Mouse (Mus musculus): ENCODE data around the gene Oscp1. TPM values are rescaled to one million over a fixed set of nuclear protein-coding genes. Genes with fewer than 3 reads are reported as not detected.

Oscp1 gene
- 2.4 TPM for polyA plus RNA-seq (2014; fragmentation: Illumina TruSeq; extraction: RNeasy Lipid Tissue Mini Kit (QIAGEN cat#74804); ENCODE audit: low read depth, low replicate concordance)

DNA sequence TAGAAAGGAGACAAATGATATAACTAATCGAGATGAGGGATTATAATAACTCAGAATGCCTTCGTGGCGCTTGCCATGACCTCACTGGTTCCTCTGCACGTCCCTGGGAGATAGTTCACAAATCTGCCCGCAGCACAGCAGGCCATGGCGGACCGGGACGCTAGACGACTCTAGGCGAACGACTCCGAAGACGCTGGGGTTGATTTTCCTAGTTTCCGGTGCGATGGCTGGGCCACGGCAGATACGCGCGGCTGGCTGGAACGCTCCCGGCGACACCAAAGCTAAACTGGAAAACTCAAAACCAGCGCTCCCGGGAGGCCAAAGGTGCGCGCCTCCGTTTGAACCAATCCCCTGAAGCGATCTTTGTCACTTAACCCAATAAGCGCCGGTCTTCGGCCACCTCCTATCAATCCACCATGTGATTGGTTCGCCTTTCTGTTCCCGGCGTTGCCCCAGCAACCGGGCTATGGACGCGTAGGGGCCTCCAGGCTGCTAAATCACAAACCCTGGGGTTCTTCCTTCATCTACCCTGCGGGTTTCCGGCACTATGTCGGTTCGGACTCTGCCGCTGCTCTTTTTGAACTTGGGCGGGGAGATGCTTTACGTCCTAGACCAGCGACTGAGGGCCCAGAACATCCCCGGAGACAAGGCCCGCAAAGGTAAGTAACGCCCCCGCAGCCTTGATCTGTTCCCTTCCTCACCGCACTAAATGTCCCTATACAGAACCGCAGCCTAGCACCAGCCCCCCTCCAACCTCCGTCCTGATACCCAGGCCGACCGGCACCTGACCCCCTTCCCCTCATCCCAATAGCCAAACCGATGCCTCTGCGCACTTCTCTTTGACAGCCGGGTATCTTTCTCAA lies at the start of gene Oscp1:
Gene Oscp1, plus strand, starts transcription at position 432 of the 863 bp plus-strand sequence.

DNA sequence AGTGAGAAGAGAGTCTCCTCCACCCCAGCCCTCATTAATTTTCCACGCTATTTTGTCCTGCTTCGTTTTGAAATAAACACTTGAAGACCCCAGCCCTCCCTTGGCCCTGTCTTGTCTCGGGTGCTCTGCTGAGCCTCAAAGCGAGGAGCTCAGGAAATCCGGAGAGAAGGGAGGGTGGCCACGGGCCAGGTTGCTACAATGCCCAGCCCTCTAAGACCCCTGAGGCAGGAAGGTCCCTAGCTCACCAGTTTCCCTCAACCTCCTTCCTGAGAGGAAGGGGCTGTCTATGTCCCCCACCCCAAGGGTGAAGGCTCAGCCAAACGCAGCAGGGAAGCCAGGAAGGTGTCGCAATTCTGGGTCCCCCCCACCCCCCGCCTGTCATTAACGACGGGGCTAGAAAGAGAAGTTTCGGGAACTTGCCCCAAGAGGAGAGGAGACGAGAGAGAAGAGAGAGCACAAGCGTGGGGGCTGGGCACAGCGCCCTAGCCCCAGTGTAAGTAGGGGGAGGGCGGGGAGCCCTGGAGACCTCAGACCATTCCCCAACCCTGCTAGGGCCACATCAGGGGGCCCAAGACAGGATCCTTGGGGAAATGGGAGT lies 34.0 kb upstream of the Oscp1 start, which contains the start of gene Csf3r:
Gene Csf3r, plus strand, starts transcription at position 248 of the 598 bp plus-strand sequence.

DNA sequence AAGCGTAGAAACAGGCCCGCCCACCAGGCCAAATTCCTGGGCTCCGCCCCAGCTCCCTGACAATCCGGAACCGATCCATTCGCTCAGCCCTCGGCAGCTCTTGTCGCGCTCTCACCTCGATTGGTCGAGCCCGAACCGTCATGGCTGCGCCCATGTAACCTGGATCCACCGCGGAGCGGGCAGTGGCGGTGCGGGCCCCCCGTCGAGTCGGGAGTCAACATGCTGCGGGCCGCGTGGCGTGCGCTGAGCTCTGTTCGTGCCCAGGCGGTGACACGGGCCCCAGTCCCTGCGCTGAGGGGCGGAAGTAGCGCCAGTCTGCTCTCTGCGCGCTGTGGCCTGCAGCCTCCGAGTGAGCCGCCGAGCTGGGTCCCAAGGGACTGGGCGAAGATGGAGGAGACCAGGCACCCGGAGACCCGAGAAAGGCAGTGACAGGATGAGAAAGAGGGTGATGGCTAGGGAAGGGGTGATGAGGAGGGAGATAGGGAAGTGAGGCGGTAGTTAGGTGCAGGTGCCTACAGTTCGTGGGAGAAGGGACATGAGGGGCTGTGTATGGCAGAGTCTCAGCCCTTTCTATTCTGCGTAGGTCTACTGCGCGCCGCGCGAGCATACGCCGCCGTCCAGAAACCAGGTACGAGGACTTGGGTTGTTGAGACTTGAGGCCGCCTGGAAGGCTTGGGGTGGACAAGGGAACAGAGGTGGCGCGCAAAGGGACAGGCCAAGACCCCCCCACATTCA lies 11.3 kb upstream of the Oscp1 start, which contains the start of gene Mrps15:
Gene Mrps15, plus strand, starts transcription at position 75 of the 735 bp plus-strand sequence.

DNA sequence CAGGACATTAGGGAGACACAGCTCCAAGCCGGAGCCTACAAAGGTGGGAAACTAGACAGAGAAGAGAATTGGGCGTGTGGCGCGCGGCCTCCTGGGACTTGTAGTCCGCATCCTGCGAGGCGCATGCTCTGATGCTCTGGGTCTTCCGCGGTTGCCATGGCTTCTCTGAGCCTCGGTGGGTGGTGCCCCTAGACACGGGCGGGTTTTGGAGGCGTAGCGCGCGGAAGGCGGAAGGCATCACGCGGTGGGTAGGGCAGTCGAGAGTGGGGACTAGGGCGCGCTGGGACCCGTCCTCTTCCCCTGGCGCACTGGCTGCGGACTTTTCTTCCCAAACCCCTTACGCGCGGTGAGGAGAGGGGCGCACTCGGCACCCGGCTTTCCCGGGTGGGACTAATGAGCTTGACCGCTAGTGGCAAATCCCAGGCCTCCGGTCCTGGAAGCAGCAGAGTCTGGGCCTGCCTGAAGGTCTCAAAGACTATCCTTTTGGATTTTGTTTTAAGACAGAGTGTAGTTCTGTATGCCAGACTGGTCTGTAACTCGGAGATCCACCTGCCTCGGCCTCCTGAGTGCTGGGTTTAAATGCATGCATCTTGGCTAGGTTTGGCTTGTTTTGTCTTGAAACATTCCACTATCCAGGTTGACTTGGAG lies 38.2 kb downstream of the Oscp1 start, which contains the start of gene Lsm10:
Gene Lsm10, plus strand, starts transcription at position 160 of the 648 bp plus-strand sequence.

DNA sequence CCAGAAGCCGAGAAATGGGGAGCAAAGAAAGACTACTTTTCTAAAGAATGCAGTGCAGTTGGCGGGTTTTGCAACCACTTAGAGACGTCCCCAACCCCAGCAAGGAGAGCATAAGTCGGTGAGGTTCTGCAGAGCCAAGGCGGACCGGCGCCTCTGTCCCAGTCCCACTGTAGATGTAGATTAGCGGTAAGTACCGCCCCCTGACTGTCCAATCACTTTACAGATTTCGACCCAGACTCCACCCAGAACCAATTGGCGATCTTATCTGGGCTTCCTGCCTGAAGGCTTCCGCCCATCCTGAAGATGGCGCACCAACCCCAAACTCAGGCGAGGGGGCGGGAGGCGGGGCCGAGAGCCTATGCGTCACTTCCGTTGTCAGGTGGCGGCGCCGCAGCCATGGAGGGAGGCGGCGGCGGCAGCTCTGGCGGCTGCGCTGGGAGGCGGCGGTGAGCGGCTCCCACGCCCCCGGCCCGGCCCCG lies 45.3 kb downstream of the Oscp1 start, which contains the start of gene Stk40:
Gene Stk40, plus strand, starts transcription at position 368 of the 479 bp plus-strand sequence.

Other genes with a start within 250 kb of the Oscp1 start
- 1.4 TPM for gene Csf3r, start 34.0 kb upstream of the Oscp1 start, polyA plus RNA-seq (2014; fragmentation: Illumina TruSeq; extraction: RNeasy Lipid Tissue Mini Kit (QIAGEN cat#74804); ENCODE audit: low read depth, low replicate concordance)
- 118 TPM for gene Mrps15, start 11.6 kb upstream of the Oscp1 start, polyA plus RNA-seq (2014; fragmentation: Illumina TruSeq; extraction: RNeasy Lipid Tissue Mini Kit (QIAGEN cat#74804); ENCODE audit: low read depth, low replicate concordance)
- 25.9 TPM for gene Lsm10, start 38.1 kb downstream of the Oscp1 start, polyA plus RNA-seq (2014; fragmentation: Illumina TruSeq; extraction: RNeasy Lipid Tissue Mini Kit (QIAGEN cat#74804); ENCODE audit: low read depth, low replicate concordance)
- gene Stk40, start 45.4 kb downstream of the Oscp1 start, polyA plus RNA-seq (2014; fragmentation: Illumina TruSeq; extraction: RNeasy Lipid Tissue Mini Kit (QIAGEN cat#74804); ENCODE audit: low read depth, low replicate concordance), result 45.5 TPM
- 11.4 TPM for gene Eva1b, start 89.2 kb downstream of the Oscp1 start, polyA plus RNA-seq (2014; fragmentation: Illumina TruSeq; extraction: RNeasy Lipid Tissue Mini Kit (QIAGEN cat#74804); ENCODE audit: low read depth, low replicate concordance)
- 4.8 TPM for gene Sh3d21, start 104.9 kb downstream of the Oscp1 start, polyA plus RNA-seq (2014; fragmentation: Illumina TruSeq; extraction: RNeasy Lipid Tissue Mini Kit (QIAGEN cat#74804); ENCODE audit: low read depth, low replicate concordance)
- 96.7 TPM for gene Thrap3, start 144.2 kb downstream of the Oscp1 start, polyA plus RNA-seq (2014; fragmentation: Illumina TruSeq; extraction: RNeasy Lipid Tissue Mini Kit (QIAGEN cat#74804); ENCODE audit: low read depth, low replicate concordance)
- gene Map7d1, start 197.8 kb downstream of the Oscp1 start, polyA plus RNA-seq (2014; fragmentation: Illumina TruSeq; extraction: RNeasy Lipid Tissue Mini Kit (QIAGEN cat#74804); ENCODE audit: low read depth, low replicate concordance), result 205 TPM
- gene Trappc3, start 203.8 kb downstream of the Oscp1 start, polyA plus RNA-seq (2014; fragmentation: Illumina TruSeq; extraction: RNeasy Lipid Tissue Mini Kit (QIAGEN cat#74804); ENCODE audit: low read depth, low replicate concordance), result 60.4 TPM
- gene Col8a2, start 228.2 kb downstream of the Oscp1 start, polyA plus RNA-seq (2014; fragmentation: Illumina TruSeq; extraction: RNeasy Lipid Tissue Mini Kit (QIAGEN cat#74804); ENCODE audit: low read depth, low replicate concordance), result 0.52 TPM

Measured in heart, adult 10 weeks (tissue).